Mouse (Mus musculus): ENCODE measurements at regions not wholly inside any gene's neighbourhood (a gene's known extent, or its start where the extent isn't known, plus 50 kb on each side); places are given as distances from the start of the nearest gene placed in this dataset.

- TF ChIP-seq CTCF (IDR thresholded peaks at IDR 0.05; ENCODE audit: insufficient read depth, low read depth, low read length) (no peak), POLR2A (IDR thresholded peaks at IDR 0.05; ENCODE audit: insufficient read depth, low read depth, low read length) (no peak)
These were observed 115.4 kb downstream of the Cdh26 start for GRCm38 (mm10) chr2:178545601-178546352.
